In the genomic region with DNA sequence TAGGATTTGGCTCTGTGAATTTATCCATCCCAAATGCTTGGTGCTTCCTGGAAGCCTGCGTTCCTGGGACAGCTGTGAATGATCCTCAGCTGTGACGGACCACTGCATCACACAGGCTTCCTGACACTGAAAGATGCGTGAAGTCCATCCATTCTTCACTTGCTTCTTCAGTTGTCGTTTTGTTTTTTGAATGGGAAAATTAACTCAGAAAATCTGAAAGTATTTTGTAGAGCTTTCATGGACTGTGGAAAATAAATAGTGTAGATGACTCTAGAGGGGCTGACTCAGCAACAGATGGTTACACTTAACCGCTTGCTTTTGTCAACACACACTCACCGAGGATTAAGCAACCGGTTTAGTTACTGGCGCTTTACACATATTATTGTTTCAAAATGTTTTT, we compare ENCODE assay signal across 14 mouse cellular contexts.
DNase-seq lines count a peak whose midpoint lies in the region; ATAC-seq lines count a peak whose summit lies in the region.
"Had no signal": no experiment of that assay in that cellular context is flagged by ENCODE, and none has a peak within 500 bp of the region (broad histone marks: within the 10 kb centered on the region; RNA-seq: fewer than 3 reads in every experiment).

No protein-coding gene starts in this region.

- peak; percentile 8 for DNase-seq in layer of hippocampus, adult 9-11 months
- no peak for DNase-seq in layer of hippocampus, postnatal 25 days (ENCODE audit: extremely low spot score in 1 of 2, low spot score in 1 of 2)
- peak; percentile 91 for DNase-seq in embryonic facial prominence, embryonic 14.5 days (ENCODE audit: low spot score)
- peak; percentile 36 to 44 for DNase-seq in heart, postnatal 10 days
- peak; percentile 67 for DNase-seq in lung, postnatal 36 days
- no peak for DNase-seq in right cerebral cortex, adult 18-20 months
- no peak for DNase-seq in cerebellum, adult 8-10 months
- DNase-seq in left cerebral cortex, postnatal 36 days (ENCODE audit: low spot score in 2 of 2) = no peak
- DNase-seq: right cerebral cortex, postnatal 4 days had no signal

- ATAC-seq in embryonic facial prominence, embryonic 14.5 days (ENCODE audit: low read depth) = peak; percentile 86; the same call in 1 of the 2 replicates
- ATAC-seq: activated CD4-positive, CD25-positive, alpha-beta regulatory T cell, adult 4 months; inflammation-experienced regulatory T-cells, adult 6 months had no signal

- no peak overlapping the region for H3K9ac ChIP-seq in embryonic facial prominence, embryonic 14.5 days (ENCODE audit: low read depth, low read length)
- H3K9ac ChIP-seq: embryonic facial prominence, embryonic 12.5 days; neural tube, embryonic 13.5 days had no signal

- H3K36me3 ChIP-seq in embryonic facial prominence, embryonic 14.5 days (ENCODE audit: control insufficient read depth, insufficient read depth, low read length) = no peaks in the 10 kb centered on the region
- H3K36me3 ChIP-seq: embryonic facial prominence, embryonic 12.5 days; neural tube, embryonic 13.5 days had no signal

- no peaks in the 10 kb centered on the region for H3K27me3 ChIP-seq in embryonic facial prominence, embryonic 14.5 days (replicated peaks; ENCODE audit: control insufficient read depth, insufficient read depth, low read length)
- H3K27me3 ChIP-seq: embryonic facial prominence, embryonic 12.5 days; megakaryocyte, embryonic 14.5 days; neural tube, embryonic 13.5 days had no signal

- no peak overlapping the region for H3K4me3 ChIP-seq in embryonic facial prominence, embryonic 14.5 days (ENCODE audit: low read depth, low read length)
- H3K4me3 ChIP-seq: embryonic facial prominence, embryonic 12.5 days; megakaryocyte, embryonic 14.5 days; neural tube, embryonic 13.5 days had no signal

- H3K9me3 ChIP-seq in embryonic facial prominence, embryonic 14.5 days (ENCODE audit: control insufficient read depth, low read length) = no peaks in the 10 kb centered on the region
- H3K9me3 ChIP-seq: embryonic facial prominence, embryonic 12.5 days; megakaryocyte, embryonic 14.5 days; neural tube, embryonic 13.5 days had no signal

- intact Hi-C loops in heart, postnatal 10 days (cut with DNase I) = no loop called here
- intact Hi-C loops in left cerebral cortex, postnatal 36 days (cut with DNase I) = no loop called here

- H3K4me1 ChIP-seq in embryonic facial prominence, embryonic 14.5 days (ENCODE audit: control insufficient read depth, insufficient read depth, low read length) = no peaks in the 10 kb centered on the region
- H3K4me1 ChIP-seq: embryonic facial prominence, embryonic 12.5 days; megakaryocyte, embryonic 14.5 days; neural tube, embryonic 13.5 days had no signal

- H3K27ac ChIP-seq in embryonic facial prominence, embryonic 14.5 days (replicated peaks; ENCODE audit: low read depth, low read length) = peak overlapping the region; percentile 62
- H3K27ac ChIP-seq: embryonic facial prominence, embryonic 12.5 days; neural tube, embryonic 13.5 days had no signal

- H3K4me2 ChIP-seq in embryonic facial prominence, embryonic 14.5 days (ENCODE audit: low read depth, low read length) = no peak overlapping the region
- H3K4me2 ChIP-seq: embryonic facial prominence, embryonic 12.5 days; neural tube, embryonic 13.5 days had no signal

- 34% methylated on average over 8 of the region's 8 CpGs for WGBS in embryonic facial prominence, embryonic 14.5 days

Comparison
In these comparisons a context has a peak if more than half of its experiments do, and no peak if none do; other contexts are left out.
1. DNase-seq: peak in layer of hippocampus, adult 9-11 months (single experiment), embryonic facial prominence, embryonic 14.5 days (single experiment), heart, postnatal 10 days (2 of 2) and lung, postnatal 36 days (single experiment); none in layer of hippocampus, postnatal 25 days (0 of 2), right cerebral cortex, adult 18-20 months (single experiment), cerebellum, adult 8-10 months (single experiment) and left cerebral cortex, postnatal 36 days (0 of 2).